Mouse (Mus musculus) midbrain, embryonic 15.5 days (tissue): ENCODE measurements around the gene Dlg4. TPM values are rescaled to one million over a fixed set of nuclear protein-coding genes. Genes with fewer than 3 reads are reported as not detected.

Experiments used
- ATAC-seq: fragments of 200-750 bp; cut with Nextera tagmentation; replicated peaks from 2 replicates; pipeline ENCODE4 v1.8.0; 2017; ENCODE audit warnings: moderate TSS enrichment
- H3K27ac ChIP-seq: fragments of 300-500 bp; sonication (generic); 2 replicates; pipeline ENCODE4 v1.5.1; 2015; ENCODE audit warnings: mild to moderate bottlenecking, inconsistent platforms
- H3K27me3 ChIP-seq: fragments of 300-500 bp; sonication (generic); replicated peaks from 2 replicates; pipeline ENCODE4 v1.6.1; 2015; ENCODE audit warnings: inconsistent platforms
- H3K36me3 ChIP-seq: fragments of 300-500 bp; sonication (generic); replicated peaks from 2 replicates; pipeline ENCODE4 v1.6.1; 2015; ENCODE audit warnings: inconsistent platforms
- H3K4me1 ChIP-seq: fragments of 300-500 bp; sonication (generic); 2 replicates; pipeline ENCODE4 v1.6.1; 2015; ENCODE audit warnings: inconsistent platforms
- H3K4me2 ChIP-seq: fragments of 300-500 bp; sonication (generic); 2 replicates; pipeline ENCODE4 v1.6.1; 2015; ENCODE audit warnings: inconsistent platforms, mild to moderate bottlenecking, moderate library complexity
- H3K4me3 ChIP-seq: fragments of 300-500 bp; sonication (generic); 2 replicates; pipeline ENCODE4 v1.5.1; 2015; ENCODE audit warnings: mild to moderate bottlenecking, inconsistent platforms
- H3K9ac ChIP-seq: fragments of 300-500 bp; sonication (generic); 2 replicates; pipeline ENCODE4 v1.6.1; 2015; ENCODE audit warnings: mild to moderate bottlenecking, inconsistent platforms
- H3K9me3 ChIP-seq: fragments of 300-500 bp; sonication (generic); 2 replicates; pipeline ENCODE4 v1.6.1; 2016; ENCODE audit warnings: inconsistent platforms
- WGBS: fragments of 180-500 bp; shearing (Covaris S2); methylation state at CpG from one replicate; pipeline ENCODE4 v1.1.7; 2015; ENCODE audit warnings: mixed read lengths; 5-methylcytosine and 5-hydroxymethylcytosine counted together
- polyA plus RNA-seq: library from polyadenylated mRNA; unstranded; fragments of >200 nt; fragmentation: Nextera tagmentation; extraction: Ambion mirVana; gene quantifications from 2 replicates; pipeline ENCODE4 v1.2.1, GENCODE M21; 2015

Gene Dlg4
- polyA plus RNA-seq, 1 experiment from 2014 or later, result 30.4 TPM

- H3K4me2 ChIP-seq, result no peak overlapping the region
Measured at GRCm38 (mm10) chr11:69998567-69999491, 17.9 kb upstream of the Dlg4 start.

GRCm38 (mm10) chr11:69999666-70000065 lies 17.1 kb upstream of the Dlg4 start:
- WGBS, result 88% methylated on average over 8 of the region's 8 CpGs
- no peak for ATAC-seq
- Histone ChIP-seq H3K27ac (peak overlapping the region; percentile 98), H3K4me1 (peaks cover 62% of the 10 kb centered on the region), H3K36me3 (peaks cover 9% of the 10 kb centered on the region), H3K27me3 (no peaks in the 10 kb centered on the region), H3K4me3 (peak overlapping the region; percentile 67), H3K9ac (no peak overlapping the region), H3K4me2 (peak overlapping the region; percentile 83; the same call in 1 of the 2 replicates), H3K9me3 (no peaks in the 10 kb centered on the region)

More at GRCm38 (mm10) chr11:69998567-69999491, 17.9 kb upstream of the Dlg4 start:
- Histone ChIP-seq H3K4me3 (0 out of 2 replicates have a peak overlapping the region, but pooled peaks have one; percentile 90), H3K27me3 (no peaks in the 10 kb centered on the region), H3K4me1 (peaks cover 63% of the 10 kb centered on the region), H3K9ac (no peak overlapping the region), H3K27ac (no peak overlapping the region), H3K9me3 (no peaks in the 10 kb centered on the region), H3K36me3 (peaks cover 9% of the 10 kb centered on the region)
- WGBS, result 92% methylated on average over 27 of the region's 27 CpGs
- ATAC-seq, result no peak

DNA sequence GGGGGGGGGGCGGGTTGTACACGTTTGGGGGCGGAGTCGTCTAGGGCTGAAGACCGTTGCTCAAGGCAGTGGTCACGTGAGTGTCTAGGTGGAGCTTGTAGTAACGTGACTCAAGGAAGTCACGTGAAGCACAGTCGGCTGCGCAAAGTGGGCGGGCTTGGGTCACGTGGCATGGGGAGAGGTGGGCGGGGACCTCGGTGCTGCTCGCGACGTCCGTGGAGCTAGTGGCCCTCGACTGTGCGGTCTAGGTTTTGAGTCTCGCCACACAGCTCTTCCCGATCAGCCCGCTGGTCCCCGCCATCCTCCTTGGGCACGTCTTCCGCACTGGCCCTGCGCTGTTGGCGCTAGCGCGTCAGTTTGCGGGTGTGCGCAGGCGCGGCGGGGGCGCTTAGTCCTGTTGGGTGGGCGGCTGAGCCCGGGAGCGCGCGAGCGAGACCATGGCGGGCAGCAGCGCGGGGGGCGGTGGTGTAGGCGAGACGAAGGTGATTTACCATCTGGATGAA lies 16.3 kb upstream of the Dlg4 start, which contains the start of gene Dvl2:
TSS of gene Dvl2 (plus strand) at position 200 of the 503 bp plus-strand sequence.
- Histone ChIP-seq H3K4me1 (peaks cover 56% of the 10 kb centered on the region), H3K27me3 (no peaks in the 10 kb centered on the region), H3K27ac (peak within 1 kb of the TSS; percentile 98), H3K4me2 (peak within 1 kb of the TSS; percentile 83), H3K36me3 (peaks cover 9% of the 10 kb centered on the region), H3K9ac (peak within 1 kb of the TSS; percentile 69), H3K4me3 (peak within 1 kb of the TSS; percentile 67), H3K9me3 (no peaks in the 10 kb centered on the region)
- peak; percentile 60 for ATAC-seq
- under 1% methylated on average over 48 of the region's 48 CpGs for WGBS

GRCm38 (mm10) chr11:70001159-70001558 lies 15.6 kb upstream of the Dlg4 start:
- peak overlapping the region; percentile 67 for H3K4me3 ChIP-seq

DNA sequence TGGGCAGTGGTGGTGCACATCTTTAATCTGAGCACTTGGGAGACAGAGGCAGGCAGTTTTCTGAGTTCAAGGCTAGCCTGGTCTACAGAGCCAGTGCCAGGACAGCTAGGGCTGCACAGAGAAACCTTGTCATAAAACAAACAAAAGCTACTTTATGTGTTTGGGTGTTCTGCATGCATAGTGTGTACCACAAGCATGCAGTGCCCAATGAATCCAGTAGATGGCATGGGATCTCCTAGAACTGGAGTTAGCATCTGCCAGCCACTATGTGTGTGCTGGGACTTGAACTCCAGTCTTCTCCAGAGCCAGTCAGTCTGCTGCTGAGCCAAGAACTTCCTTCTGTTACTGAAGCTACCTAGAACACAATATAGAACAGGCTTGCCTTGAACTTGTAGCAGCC lies 14.9 kb upstream of the Dlg4 start:
- no peak for ATAC-seq
- Histone ChIP-seq H3K36me3 (peaks cover 18% of the 10 kb centered on the region), H3K27me3 (no peaks in the 10 kb centered on the region), H3K9ac (no peak overlapping the region), H3K27ac (no peak overlapping the region), H3K4me1 (peaks cover 56% of the 10 kb centered on the region), H3K4me2 (peak overlapping the region; percentile 83), H3K4me3 (peak overlapping the region; percentile 67), H3K9me3 (no peaks in the 10 kb centered on the region)

More at GRCm38 (mm10) chr11:70001159-70001558, 15.6 kb upstream of the Dlg4 start:
- H3K4me2 ChIP-seq, result peak overlapping the region; percentile 83
- H3K9me3 ChIP-seq, result no peaks in the 10 kb centered on the region
- 13% methylated on average over 8 of the region's 8 CpGs for WGBS
- no peak for ATAC-seq
- peaks cover 56% of the 10 kb centered on the region for H3K4me1 ChIP-seq
- H3K27ac ChIP-seq, result peak overlapping the region; percentile 98
- H3K9ac ChIP-seq, result peak overlapping the region; percentile 69
- no peaks in the 10 kb centered on the region for H3K27me3 ChIP-seq
- H3K36me3 ChIP-seq, result peaks cover 11% of the 10 kb centered on the region

- Histone ChIP-seq H3K9ac (0 out of 2 replicates have a peak overlapping the region, but pooled peaks have one; percentile 12), H3K27me3 (no peaks in the 10 kb centered on the region), H3K4me3 (peak overlapping the region; percentile 67; the same call in 1 of the 2 replicates), H3K36me3 (peaks cover 24% of the 10 kb centered on the region), H3K9me3 (no peaks in the 10 kb centered on the region), H3K4me1 (peaks cover 53% of the 10 kb centered on the region), H3K27ac (no peak overlapping the region), H3K4me2 (peak overlapping the region; percentile 83)
- no peak for ATAC-seq
- 90% methylated on average over 2 of the region's 2 CpGs for whole genome bisulfite sequencing
Measured at GRCm38 (mm10) chr11:70002471-70002870, 14.3 kb upstream of the Dlg4 start.

GRCm38 (mm10) chr11:70005521-70005920 lies 11.2 kb upstream of the Dlg4 start:
- Histone ChIP-seq H3K36me3 (peaks cover 45% of the 10 kb centered on the region), H3K9me3 (no peaks in the 10 kb centered on the region), H3K27ac (no peak overlapping the region), H3K4me2 (no peak overlapping the region), H3K4me3 (no peak overlapping the region), H3K4me1 (peaks cover 35% of the 10 kb centered on the region), H3K9ac (no peak overlapping the region), H3K27me3 (no peaks in the 10 kb centered on the region)
- 47% methylated on average over 5 of the region's 5 CpGs for whole genome bisulfite sequencing
- no peak for ATAC-seq

- H3K9me3 ChIP-seq, result no peaks in the 10 kb centered on the region
- WGBS, result 91% methylated on average over 6 of the region's 6 CpGs
- H3K4me3 ChIP-seq, result no peak overlapping the region
- H3K9ac ChIP-seq, result no peak overlapping the region
- H3K4me2 ChIP-seq, result no peak overlapping the region
- no peak for ATAC-seq
- peaks cover 72% of the 10 kb centered on the region for H3K36me3 ChIP-seq
- peaks cover 10% of the 10 kb centered on the region for H3K4me1 ChIP-seq
- no peaks in the 10 kb centered on the region for H3K27me3 ChIP-seq
- no peak overlapping the region for H3K27ac ChIP-seq
Measured at GRCm38 (mm10) chr11:70010033-70010432, 6.7 kb upstream of the Dlg4 start.

GRCm38 (mm10) chr11:70010548-70010947 lies 6.2 kb upstream of the Dlg4 start:
- ATAC-seq, result no peak
- Histone ChIP-seq H3K4me2 (no peak overlapping the region), H3K9ac (no peak overlapping the region), H3K4me3 (no peak overlapping the region), H3K4me1 (peaks cover 13% of the 10 kb centered on the region), H3K27ac (no peak overlapping the region), H3K27me3 (no peaks in the 10 kb centered on the region), H3K36me3 (peaks cover 71% of the 10 kb centered on the region), H3K9me3 (no peaks in the 10 kb centered on the region)
- WGBS, result 91% methylated on average over 12 of the region's 12 CpGs

GRCm38 (mm10) chr11:70010961-70011360 lies 5.8 kb upstream of the Dlg4 start:
- Histone ChIP-seq H3K4me1 (peaks cover 14% of the 10 kb centered on the region), H3K27ac (no peak overlapping the region), H3K4me2 (no peak overlapping the region), H3K27me3 (no peaks in the 10 kb centered on the region), H3K9me3 (no peaks in the 10 kb centered on the region), H3K9ac (no peak overlapping the region), H3K4me3 (no peak overlapping the region), H3K36me3 (peaks cover 71% of the 10 kb centered on the region)
- no peak for ATAC-seq
- 74% methylated on average over 10 of the region's 10 CpGs for WGBS

GRCm38 (mm10) chr11:70012931-70013330 lies 3.8 kb upstream of the Dlg4 start:
- H3K27me3 ChIP-seq, result no peaks in the 10 kb centered on the region
- no peak overlapping the region for H3K4me3 ChIP-seq
- ATAC-seq, result no peak
- no peak overlapping the region for H3K9ac ChIP-seq
- H3K4me1 ChIP-seq, result peaks cover 28% of the 10 kb centered on the region
- H3K27ac ChIP-seq, result no peak overlapping the region
- H3K9me3 ChIP-seq, result no peaks in the 10 kb centered on the region
- H3K36me3 ChIP-seq, result peaks cover 53% of the 10 kb centered on the region
- 87% methylated on average over 9 of the region's 9 CpGs for WGBS
- no peak overlapping the region for H3K4me2 ChIP-seq

DNA sequence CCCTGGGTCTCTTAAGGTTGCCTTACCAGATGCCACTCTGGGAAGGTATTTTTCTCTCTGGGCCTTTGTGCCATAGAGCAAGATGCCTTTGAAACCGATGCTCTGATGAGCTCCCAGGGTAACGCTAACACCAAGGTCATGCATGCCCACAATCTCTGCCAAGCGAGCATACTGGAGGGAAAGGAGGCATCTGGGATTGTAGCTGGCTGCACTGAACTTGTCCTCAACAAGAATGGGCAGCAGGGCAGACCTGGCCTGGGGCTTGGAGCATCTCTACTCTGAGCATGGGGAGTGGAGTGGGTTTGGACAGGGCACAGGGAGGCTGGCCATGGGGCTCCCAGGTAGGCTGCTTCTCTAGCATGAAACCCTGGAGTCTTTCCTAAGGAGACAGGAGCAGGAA lies 3.3 kb upstream of the Dlg4 start:
- H3K9ac ChIP-seq, result no peak overlapping the region
- 87% methylated on average over 3 of the region's 3 CpGs for WGBS
- H3K4me2 ChIP-seq, result no peak overlapping the region
- H3K4me3 ChIP-seq, result no peak overlapping the region
- H3K36me3 ChIP-seq, result peaks cover 48% of the 10 kb centered on the region
- no peak for ATAC-seq
- H3K4me1 ChIP-seq, result peaks cover 29% of the 10 kb centered on the region
- no peaks in the 10 kb centered on the region for H3K9me3 ChIP-seq
- H3K27ac ChIP-seq, result no peak overlapping the region
- no peaks in the 10 kb centered on the region for H3K27me3 ChIP-seq
